Mouse (Mus musculus): ENCODE results near the gene Nup98. TPM values are rescaled to one million over a fixed set of nuclear protein-coding genes. Genes with fewer than 3 reads are reported as not detected.
A peak's percentile ranks its signal among the peaks of the same experiment; 100 is the strongest.

Nup98 gene
- polyA plus RNA-seq, 1 experiment from 2014 or later: 24.3 TPM

DNA sequence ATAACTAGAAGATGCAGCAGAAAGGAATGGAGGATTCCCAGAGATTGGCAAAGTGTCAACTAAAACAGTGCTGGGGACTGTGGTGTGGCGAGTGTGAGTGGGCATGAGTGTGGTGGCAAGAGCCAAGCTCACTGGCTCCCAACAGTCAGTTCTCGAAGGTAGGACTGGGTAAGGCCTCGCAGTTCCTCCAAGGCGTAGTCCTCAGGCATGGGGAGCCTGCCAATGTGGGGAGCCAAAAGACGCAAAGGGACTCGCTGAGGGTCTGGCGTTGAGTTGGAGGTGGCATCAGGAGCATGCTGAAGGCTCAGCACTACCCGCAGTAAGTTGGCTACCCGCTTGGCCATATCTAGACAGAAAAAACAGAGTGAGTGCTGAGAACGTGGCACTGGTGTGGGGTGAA is 89.7 kb downstream of the Nup98 start:
- DNase-seq (ENCODE audit: low spot score): no peak

DNA sequence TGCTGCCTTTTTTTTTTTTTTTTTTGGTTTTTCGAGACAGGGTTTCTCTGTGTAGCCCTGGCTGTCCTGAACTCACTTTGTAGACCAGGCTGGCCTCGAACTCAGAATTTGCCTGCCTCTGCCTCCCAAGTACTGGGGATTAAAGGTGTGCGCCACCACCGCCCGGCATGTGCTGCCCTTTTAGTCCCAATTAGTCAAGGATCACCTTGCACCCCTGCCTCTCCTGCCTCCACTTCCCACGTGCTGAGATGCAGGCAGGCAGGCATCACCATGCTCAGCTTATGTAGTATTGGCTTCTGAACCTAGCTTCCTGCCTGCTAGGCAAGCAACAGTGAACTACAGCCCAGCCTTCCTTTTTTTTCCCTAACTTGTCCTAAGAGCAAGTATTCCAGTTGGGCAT is 92.6 kb downstream of the Nup98 start:
- DNase-seq (ENCODE audit: low spot score): no peak

DNA sequence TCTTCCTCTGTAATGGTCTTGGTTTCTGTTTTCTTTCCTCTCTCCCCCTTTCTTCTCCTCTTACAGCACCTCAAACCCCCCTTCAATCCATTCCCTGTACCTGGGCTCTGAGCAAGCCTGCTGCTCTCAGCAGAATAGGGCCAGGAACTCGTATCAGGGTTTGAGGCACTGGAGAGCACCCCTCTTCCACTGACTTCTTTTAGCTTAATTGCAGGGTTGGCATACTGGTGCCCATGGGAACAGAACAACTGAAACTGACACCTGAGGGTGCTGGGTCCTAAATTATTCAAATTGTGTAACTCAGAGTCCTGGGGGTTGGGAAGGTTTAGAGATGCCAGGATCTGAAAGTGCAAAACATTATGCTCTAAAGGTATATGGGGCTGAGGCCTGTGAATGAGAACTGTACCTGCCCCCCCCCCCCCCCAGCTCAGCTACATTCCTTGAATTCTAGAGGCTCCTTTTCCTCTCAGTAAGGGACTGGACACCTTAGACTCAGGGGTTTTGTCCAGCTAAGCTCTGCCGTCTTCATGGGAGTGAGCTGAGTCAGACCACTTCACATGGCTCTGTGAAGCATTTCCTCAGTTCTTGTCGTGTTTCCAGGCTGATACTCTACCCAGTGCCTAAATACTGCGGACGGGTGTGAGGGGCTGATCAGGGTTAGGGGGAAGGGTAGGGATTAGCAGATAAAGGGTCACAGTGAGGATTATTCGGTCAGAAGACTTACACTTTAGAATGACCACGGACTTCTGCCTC is 93.2 kb downstream of the Nup98 start, which contains the start of gene Chrna10:
Gene Chrna10, minus strand, starts transcription at position 250 of the 753 bp plus-strand sequence.
- no peak for DNase-seq (ENCODE audit: low spot score)

DNA sequence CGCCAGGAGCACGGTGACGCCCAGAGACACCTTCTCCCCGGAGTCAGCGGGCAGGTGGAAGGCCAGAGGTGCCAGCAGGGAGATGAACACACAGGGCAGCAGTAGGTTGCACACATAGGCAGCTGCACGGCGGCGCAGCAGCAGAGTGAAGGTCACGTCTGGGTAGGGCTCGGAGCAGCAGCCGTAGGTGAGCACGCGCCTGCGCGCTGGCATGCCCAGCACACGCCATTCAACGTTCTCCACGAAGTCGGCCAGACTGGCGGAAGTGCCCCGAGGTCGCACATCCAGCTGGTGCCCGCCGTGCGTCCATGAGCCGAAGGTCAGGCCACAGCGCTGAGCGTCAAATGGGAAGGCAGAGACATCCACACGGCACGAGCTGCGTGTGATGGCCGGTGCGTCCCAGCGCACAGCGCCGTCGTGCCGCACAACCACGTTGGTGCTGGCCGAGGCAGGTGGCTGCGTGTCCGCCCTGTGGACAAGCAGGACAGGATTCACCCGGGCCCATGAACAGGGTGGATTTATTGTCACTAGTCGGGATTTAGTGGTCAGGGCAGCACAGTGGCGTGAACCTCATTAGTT is 96.7 kb downstream of the Nup98 start:
- no peak for DNase-seq (ENCODE audit: low spot score)

DNA sequence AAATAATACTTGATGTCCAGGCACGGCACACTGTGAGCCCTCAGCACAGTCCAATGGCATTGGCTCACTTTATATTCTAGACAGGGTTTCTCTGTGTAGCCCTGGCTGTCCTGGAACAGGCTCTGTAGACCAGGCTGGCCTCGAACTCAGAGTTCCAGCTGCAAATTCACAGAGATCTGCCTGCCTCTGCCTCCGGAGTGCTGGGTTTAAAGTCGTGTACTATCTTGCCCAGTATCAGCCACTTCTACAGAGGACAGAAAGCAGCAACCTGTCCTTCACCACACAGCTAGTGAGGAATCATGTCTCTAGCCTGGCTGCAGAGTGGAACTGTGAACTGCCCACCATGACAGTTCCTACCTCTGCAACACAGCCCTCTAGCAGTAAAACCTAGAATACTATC is 100.2 kb downstream of the Nup98 start:
- no peak for DNase-seq (ENCODE audit: low spot score)

DNA sequence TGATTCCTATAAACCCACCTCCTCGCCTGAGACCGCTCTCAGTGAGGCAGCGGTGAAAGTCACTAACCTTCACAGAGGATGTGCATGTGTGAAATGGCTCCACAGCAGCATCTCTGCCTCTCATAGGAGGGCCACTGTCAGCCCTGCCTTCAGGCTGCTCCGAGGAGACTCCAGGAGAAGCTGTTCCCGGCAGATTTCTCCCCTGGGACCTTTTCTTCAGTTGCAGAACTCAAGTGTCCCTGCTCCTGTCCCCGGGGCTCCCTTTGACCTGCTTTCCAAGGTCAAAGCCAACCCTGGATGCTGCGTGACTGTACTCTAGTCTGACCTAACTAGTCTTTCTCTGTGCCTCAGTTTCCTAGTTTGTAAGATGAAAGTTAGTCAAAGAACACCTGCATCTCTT is 100.8 kb downstream of the Nup98 start, which contains the start of gene Art5:
Gene Art5, minus strand, starts transcription at position 319 of the 400 bp plus-strand sequence.
- peak; percentile 30 for DNase-seq (ENCODE audit: low spot score)

DNA sequence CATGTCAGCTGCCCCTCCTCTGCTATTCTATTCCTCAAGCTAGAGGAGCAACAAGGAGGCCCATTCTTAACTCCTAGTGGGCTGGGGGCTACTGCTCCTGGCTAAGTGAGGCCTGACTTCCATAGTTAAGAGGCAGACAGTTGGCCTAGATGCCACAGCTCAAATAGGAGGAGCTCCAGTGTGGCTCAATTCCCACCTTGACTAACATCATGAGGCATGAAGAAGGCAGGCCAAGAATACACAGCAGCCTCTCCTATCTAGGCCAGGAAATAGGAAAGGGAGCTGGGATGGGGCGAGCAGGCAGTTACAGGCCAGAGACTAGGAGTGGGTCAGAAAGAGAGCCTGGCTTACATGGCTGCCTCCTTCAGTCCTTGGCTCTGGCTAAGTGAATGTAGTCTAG is 101.8 kb downstream of the Nup98 start:
- DNase-seq (ENCODE audit: low spot score): no peak

DNA sequence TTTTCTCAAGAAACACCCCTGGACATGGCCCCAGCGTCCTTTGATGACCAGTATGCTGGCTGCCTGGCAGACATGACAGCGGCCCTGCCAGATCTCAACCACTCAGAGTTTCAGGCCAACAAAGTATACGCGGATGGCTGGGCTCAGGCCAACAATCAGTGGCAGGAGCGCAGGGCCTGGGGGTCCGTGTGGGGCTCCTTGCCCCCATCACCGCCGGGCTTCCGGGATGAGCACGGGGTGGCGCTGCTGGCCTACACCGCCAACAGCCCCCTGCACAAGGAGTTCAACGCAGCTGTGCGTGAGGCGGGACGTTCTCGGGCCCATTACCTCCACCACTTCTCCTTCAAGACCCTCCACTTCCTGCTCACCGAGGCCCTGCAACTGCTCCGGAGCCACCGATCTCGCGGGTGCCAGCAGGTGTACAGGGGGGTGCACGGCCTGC is 103.3 kb downstream of the Nup98 start:
- peak; percentile 82 for DNase-seq (ENCODE audit: low spot score)

DNA sequence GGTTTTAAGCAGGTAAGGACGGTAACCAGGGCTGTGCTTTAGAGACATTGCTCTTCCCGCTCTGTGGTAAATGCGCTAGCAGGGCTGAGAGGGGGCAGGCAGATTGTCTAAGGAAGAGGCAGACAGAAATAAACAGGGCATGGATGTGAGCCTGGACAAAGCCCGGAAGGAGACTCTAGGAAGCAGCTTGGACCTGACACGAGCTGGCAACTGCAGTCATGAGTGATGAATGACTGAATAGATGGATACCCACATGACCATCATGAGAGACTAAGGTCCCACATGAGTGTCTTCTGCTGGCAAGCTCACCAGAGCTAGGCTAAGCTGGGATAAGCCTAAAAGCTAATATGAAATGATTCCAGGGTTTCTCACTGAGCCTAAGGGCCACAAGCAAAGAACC is 105.8 kb downstream of the Nup98 start:
- DNase-seq (ENCODE audit: low spot score): no peak

DNA sequence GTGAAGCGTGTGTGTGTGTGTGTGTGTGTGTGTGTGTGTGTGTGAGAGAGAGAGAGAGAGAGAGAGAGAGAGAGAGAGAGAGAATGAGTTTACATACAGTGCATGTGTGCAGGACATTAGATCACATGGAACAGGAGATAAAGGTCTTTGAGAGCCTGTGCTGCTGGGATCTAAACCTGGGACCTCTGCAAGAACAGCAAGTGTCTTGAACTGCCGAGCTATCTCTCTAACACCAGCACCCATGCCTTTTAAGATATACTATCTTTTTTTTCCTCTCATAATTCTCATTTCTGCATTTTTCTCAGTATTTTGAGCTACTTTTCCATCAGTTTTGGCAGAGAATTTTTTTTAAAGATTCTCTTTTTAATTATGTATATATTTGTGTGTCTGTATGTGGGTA is 106.4 kb downstream of the Nup98 start:
- DNase-seq (ENCODE audit: low spot score): no peak

DNA sequence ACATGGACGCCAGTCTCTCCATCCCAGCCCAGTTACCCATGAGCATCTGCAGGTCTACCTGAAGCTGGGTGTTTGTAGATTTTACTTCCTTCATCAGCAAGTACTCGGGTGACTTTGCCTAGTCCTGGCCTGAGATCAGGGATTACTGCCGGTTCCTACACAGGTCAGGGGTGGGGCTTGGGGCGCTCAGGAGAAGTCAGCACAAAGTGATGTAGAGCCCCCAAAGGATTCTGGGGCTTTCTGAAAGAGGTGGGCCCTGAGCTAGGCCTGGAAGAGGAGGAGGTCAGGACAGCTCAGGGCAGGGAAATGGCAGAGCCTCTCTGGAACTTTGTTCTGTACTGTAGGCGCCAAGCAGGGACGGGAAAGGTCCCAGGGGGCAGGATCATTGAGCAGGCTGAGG is 107.3 kb downstream of the Nup98 start:
- no peak for DNase-seq (ENCODE audit: low spot score)

DNA sequence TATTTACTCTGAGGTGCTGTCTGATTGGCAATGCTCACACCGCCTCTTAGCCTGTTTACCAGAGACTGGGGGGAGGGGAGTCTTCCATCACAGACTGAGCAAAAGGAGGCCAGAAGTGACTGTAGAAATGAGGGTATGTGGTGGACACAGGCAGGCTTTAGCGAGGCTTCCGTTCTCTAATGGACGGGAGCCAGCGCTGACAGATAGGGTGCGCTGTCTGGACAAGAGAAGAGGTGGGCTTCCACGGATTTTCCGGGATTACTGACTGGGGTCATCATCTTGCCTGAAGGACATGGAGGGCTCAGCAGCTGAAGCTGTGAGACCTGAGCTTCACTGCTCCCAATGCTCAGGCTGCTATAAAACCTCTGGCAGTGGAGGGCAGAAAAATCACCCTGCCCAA is 107.7 kb downstream of the Nup98 start:
- DNase-seq (ENCODE audit: low spot score): no peak

DNA sequence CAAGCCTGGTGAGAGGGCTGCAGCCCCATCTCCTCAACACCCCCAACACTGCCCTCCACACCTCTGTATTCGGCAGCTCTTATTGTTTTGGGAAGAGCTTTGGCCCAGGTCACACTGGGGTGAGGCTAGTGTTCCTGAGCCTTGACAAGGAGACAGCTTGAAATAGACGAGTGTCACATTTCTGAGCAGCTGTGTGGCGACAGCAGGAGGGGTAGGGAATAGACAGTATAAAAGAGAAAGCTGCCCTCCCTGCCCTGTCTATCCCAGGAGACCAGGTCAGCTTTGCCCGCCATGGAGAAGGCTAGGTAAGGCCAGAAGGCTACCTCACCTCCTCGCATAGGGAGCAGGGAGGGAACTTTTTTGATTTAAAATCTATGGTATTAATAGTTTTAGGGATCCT is 108.5 kb downstream of the Nup98 start, which contains the start of gene Art1:
Gene Art1, plus strand, starts transcription at position 257 of the 400 bp plus-strand sequence.
- no peak for DNase-seq (ENCODE audit: low spot score)

DNA sequence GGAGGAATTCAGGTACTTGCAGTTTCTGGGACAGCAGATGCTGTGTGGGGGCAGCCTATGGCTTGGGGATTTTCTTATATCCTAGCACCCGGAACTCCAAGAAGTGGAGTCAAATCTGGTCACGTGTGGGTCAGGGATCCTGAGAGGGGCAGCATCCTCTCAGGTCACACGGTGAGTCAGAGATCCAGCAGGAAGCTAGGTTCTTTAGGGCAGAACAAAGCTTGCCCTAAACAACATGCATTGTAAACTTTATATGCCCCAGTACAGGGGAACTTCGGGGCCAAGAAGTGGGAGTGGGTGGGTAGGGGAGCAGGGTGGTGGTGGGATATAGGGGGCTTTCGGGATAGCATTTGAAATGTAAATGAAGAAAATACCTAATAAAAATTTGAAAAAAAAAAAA is 109.1 kb downstream of the Nup98 start:
- no peak for DNase-seq (ENCODE audit: low spot score)

DNA sequence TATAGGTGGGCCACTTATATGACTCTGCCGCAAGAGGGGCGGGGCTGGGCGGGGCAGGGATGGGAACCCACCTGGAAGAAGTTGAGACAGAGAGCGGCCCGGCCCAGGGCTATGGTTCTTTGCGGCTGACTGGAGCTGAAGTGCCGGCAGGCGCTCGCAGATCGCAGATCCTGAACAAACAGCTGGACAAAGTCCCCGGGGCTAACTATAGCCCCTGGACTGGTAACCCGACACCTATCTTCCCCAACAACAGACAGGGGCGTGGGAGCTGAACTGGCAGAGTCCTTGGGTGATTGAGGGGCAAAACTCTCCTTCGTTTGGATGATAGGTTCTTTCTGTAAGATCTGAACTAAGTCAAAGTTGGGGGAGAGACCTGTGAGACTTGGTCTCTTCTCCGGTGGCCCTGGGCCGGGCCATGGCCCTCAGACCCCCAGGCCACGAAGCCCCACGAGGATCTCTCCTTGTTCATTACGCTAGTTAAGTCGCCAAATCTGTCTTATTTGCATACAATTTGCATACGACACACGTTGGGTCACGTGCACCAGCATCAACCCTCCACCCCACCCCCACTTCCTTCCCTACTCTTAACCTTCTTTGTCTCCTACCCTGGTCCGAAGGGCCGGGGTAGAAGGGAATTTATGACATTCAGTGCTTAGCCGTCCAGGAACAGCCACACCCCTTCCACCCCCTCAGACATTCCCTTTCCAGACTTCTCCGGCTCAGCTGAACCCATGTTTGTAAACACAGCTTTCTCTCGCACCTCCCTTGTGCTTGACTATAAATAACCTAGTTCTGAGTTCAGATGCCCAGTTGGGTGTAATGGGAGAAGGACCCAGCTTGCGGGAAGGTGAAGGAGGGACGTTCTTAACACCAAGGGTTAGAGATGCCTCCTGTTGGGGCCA is 110.0 kb downstream of the Nup98 start:
- peak; percentile 83 for DNase-seq (ENCODE audit: low spot score)

DNA sequence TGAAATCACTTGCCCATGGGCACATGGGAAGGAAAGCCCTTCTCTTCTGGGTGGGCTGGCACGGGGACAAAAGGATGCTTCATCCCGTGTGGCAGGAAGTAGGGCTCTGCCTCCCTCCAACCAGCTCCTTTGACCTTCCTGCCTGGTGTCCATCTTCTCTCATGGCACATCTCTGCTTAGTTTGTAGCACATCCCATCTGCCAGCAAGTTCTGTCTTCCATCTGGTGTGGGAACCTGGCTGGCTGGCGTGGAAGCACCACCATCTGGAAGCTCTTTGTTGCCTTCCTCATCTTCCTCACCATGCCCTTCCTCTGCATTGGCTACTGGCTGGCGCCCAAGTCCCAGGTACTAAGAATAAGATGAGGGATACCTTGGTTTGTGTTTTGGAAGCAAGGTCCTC is 122.6 kb downstream of the Nup98 start:
- no peak for DNase-seq (ENCODE audit: low spot score)

DNA sequence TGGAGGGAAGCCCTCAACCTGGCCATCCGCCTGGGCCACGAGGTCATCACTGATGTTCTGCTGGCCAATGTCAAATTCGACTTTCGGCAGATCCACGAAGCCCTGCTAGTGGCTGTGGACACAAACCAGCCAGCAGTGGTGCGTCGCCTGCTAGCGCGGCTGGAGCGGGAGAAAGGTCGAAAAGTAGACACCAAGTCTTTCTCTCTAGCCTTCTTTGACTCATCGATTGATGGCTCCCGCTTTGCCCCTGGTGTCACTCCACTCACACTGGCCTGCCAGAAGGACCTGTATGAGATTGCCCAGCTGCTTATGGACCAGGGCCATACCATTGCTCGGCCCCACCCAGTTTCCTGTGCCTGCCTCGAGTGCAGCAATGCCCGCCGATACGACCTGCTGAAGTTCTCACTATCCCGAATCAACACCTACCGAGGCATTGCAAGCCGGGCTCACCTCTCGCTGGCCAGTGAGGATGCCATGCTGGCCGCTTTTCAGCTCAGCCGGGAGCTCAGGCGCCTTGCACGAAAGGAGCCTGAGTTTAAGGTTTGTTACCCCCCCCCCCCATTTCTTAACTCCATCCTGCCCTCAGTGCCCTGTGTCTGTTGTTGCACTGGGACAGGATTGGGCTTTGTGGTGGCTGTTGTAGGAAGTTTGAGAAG is 125.8 kb downstream of the Nup98 start:
- no peak for DNase-seq (ENCODE audit: low spot score)

DNA sequence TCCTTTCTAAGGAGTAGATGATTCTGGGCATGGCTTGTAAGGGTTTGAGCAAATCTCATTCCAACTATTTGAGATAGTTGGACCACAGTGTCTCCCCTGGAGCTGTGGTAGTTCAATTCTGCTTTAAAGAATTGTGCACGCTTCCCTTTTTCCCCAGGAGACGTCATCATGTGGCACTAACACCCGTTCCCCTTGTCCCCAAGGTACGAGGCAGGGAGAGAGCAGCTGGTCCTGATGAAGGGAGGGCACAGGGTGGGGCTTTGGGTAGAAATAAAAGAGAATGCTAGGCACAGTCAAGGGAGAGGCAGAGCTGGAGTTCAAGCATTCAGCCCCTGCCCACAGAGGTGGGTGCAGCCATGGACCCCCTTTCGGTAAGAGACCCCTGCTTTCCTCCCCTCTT is 127.2 kb downstream of the Nup98 start, which contains the start of gene Trpc2:
Gene Trpc2, plus strand, starts transcription at position 301 of the 400 bp plus-strand sequence.
- DNase-seq (ENCODE audit: low spot score): no peak

DNA sequence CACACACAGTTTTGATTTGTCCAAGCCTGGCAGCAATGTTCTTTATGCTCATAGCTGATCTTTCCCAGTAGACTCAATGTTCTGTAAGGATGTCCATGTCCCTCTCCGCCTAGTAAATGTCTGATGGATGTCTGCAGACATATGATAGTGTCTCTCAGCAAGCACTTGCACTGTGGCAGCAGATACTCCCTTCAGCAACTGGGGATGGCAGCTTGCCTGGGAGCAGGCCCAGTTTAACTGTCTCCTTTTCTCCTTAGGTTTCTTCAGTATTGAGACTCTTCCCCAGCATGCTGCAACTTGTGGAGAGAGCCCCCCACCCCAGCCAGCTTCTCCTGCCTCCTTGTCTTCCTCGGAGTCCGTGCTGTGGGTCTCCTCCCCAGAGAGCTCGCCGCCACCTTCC is 128.2 kb downstream of the Nup98 start:
- DNase-seq (ENCODE audit: low spot score): no peak

DNA sequence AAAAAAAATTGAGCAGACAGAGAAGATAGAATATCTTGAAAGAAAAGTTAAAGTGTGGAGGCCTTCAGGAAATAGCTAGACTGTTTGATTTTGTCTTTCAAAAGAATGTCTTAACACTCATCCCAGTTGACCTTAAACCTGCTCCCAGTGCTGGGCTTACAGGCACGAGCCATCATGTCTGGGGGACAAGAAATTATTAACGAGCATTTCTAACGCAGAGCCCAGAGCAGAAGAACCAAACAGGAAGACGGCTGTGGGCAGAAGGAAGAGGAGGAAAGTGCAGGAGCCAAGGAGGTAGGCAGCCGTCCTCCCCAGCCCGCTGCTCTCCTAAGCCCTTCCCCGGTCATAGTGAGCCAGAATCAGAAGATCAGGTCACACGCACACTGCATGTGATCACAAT is 129.7 kb downstream of the Nup98 start:
- no peak for DNase-seq (ENCODE audit: low spot score)

DNA sequence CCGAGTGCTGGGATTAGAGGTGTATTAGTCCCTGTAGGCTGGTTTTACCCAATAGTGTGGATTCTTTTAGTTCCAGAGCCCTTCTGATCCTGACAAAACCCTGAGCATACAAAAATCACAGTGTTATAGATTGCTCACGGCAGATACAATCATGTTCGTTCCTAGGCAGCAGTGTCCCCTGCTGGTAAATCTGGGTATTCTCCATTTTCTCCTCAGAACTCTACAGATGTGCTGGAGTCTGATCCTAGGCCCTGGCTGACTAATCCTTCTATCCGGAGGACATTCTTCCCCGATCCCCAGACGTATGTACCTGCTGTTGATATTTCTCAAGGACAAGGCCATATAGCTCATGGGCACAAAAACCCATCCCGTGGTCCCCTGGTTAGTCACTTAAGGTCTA is 131.5 kb downstream of the Nup98 start:
- DNase-seq (ENCODE audit: low spot score): peak; percentile 45

All from thymus, postnatal 0 days (tissue).